Mouse (Mus musculus): ENCODE measurements around the gene Bsph1. TPM values are rescaled to one million over a fixed set of nuclear protein-coding genes. Genes with fewer than 3 reads are reported as not detected.

Bsph1 gene
- not detected in 2 replicates for total RNA-seq (2023)

GRCm38 (mm10) chr7:13450541-13450940 lies at the start of gene Bsph1:
Bsph1 (plus strand) TSS chr7:13450841.

Other genes with a start within 250 kb of the Bsph1 start
- not detected in 2 replicates for gene Vmn1r89, start 237.8 kb upstream of the Bsph1 start, total RNA-seq (2023)
- gene Lig1, start 173.6 kb upstream of the Bsph1 start, total RNA-seq (2023), result 53.6 and 72.7 TPM in 2 replicates
- 1.7 and 2.2 TPM in 2 replicates for gene Zswim9, start 172.1 kb upstream of the Bsph1 start, total RNA-seq (2023)
- gene Pla2g4c, start 126.2 kb upstream of the Bsph1 start, total RNA-seq (2023), result 0.64 and 0.82 TPM in 2 replicates
- gene Cabp5, start 52.7 kb upstream of the Bsph1 start, total RNA-seq (2023), result not detected in 2 replicates
- gene Bsph2, start 120.2 kb downstream of the Bsph1 start, total RNA-seq (2023), result not detected in 2 replicates
- gene Sult2a5, start 173.1 kb downstream of the Bsph1 start, total RNA-seq (2023), result not detected in 2 replicates

All from neutrophil, adult 65 days (primary cell).